Mouse (Mus musculus) right cerebral cortex, postnatal 25 days (tissue): Measurements from ENCODE around the gene Pak4.

Experiments
- DNase-seq: peaks from one replicate; pipeline ENCODE4 v3.0.0; 2022

Pak4 gene

DNA sequence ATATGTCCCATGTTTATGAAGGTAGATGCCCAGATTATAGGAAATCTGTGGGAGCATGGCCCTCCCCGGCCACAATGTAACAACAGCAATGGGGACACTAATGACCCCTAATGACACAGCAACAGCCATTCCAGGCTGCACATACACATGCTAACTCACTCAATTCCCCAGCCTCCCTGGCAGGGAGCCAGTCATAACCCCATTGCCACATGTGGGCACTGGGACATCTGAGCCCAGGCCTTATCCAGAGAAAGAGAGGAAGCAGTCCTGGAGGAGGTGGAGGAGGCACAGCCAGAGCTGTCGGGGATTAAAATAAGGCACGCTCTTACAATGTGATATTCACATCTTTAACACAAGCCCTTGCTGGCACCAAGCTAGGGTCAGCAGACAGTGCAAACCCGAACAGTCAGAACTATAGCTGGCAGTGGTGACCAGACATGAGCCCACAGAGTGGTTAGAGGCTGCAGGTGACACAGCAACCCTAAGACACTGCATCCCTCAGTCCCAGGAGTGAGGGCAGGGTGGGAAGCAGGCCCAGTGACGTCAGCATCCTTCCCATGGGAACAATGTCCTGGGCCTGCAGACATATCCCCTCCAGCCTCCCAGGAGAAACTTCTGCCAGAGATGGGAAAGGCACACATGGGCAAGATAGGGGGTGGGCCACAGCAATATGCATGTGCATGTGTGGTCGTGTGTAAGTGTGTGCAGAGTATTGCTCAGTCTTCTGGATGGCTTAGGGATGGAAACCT is 11.1 kb downstream of the Pak4 start:
- DNase-seq = no peak

DNA sequence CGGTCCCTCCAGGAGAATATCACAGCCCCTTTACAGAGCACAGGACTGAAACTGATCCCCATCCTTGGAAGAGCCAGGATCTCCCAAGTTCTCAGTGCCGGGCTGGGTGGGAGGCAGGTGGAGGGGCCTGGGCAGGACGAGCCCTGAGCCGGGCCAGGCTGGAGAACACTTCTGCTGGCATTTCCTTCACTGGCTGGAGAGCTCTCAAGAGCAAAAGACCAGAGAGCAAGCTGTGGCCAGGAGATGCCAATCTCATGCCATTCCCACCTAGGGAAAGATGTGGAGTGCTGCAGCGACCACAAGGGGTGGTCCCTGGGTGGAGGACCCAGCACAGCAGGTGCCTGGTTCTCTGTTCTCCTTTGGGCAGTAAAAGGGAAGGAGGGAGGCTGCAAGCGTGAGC is 13.0 kb downstream of the Pak4 start:
- no peak for DNase-seq

DNA sequence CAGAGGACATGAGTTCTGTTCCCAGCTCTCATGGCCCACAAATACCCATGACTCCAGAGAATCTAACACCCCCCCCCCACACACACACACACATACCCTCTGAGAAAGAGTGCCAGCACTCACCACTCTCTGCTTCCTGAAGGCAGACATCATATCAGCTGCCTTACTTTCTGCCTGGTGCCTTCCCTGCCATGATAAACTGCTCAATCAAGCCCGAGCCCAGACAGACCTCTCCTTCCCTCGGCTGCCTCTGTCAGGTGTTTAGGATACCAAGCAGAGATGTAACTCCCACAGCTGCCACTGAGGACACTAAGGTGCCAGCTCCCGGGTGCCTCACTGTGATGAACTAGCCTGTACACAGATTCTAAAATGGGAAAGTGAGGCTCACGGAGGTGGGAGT is 13.5 kb downstream of the Pak4 start:
- DNase-seq = no peak

GRCm38 (mm10) chr7:28583570-28584344 is 14.2 kb downstream of the Pak4 start:
- peak; percentile 37 for DNase-seq

DNA sequence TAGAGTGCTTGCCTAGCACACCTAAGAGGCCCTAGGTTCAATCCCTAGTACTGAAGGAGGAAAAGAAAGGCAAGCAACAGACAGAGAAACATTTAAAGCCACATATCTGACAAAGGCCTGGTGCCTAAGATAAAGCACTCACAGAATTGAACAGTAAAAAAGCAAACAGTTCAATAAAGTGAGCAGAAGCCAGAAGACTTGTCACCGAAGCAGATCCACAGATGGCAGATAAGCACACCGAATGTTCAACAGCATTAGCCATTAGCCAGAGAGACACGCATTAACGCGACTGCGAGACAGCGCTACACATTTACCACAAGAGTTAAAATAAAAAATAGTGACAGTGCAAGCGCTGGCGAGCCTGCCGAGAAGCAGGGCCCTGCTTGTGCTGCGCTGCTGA is 15.1 kb downstream of the Pak4 start:
- DNase-seq = no peak

DNA sequence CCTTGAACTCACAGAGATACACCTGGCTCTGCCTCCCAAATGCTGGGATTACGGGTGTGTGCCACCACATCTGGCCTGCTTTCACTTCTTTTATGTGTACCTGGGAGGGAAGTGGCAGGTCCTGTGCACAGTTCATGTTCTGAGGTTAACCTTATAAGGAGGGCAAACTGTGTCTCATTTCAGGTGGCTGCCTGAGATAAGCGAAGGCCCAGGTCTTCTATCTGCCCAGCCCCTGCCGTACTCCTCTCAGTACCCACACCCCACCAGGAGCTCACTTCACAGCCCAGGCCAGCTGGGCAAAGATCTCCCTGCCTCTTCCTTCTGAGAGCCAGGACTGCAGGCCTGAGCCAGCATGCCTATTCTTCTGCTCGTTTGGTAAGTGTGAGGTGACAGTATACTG is 16.3 kb downstream of the Pak4 start:
- DNase-seq = no peak

GRCm38 (mm10) chr7:28579826-28580225 is 18.2 kb downstream of the Pak4 start:
- DNase-seq = no peak

DNA sequence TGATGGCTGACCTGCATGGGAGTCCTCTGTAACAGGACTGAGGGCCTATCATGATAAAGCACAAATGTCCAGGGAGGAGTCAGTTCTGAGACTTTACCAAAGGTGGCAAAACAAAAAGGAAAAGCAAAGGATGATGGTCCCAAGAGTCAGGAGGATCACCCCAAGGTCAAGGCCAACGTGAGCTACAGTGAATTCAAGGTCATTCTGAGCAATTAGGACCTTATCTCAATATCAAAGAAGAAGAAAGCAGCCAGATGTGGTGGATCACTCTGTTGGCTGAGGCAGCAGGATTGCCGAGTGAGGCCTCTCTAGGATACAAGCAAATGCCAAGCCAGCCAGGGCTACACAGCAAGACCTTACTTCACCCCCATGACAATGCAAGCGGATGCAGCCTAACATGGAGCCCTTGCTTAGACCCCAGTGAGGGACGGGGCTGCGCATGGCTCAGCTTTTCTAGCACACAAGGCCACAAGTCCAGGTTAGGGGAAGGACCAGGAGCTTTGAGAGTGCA is 19.4 kb downstream of the Pak4 start:
- no peak for DNase-seq

DNA sequence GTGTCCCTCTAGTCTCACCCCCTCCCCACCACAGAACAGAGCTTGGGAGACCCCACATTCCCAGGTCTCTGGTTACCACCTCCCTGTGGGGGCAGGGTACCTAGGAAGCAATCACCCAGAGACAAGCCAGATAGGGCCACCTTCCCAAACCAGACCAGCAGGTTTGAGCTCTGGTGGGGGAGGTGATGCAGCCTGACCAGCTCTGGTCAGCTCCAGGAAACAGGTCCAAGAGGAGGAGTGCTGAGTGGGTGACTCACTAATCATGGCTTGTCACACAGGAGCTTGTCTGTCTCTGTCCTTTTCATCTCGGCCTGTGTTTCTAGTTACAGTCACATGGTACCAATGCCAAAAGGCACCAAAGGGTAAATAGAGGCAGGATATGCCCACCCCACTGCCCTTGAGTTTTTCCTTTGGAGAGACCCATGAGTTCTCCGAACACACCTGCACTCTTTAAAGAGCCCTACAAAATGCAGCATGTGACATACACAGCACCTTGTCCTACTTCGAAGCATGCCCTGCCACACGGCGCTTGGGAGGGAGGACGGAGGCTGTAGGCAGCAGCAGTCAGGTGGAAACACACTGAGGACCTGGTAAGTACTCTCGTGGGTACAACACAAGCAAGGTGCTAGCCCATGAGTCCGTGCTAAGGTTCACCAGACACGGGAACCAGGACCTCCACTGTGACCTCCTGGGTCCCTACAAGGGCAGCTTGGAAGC is 20.0 kb downstream of the Pak4 start:
- DNase-seq = no peak

- peak; percentile 36 for DNase-seq
Observed at GRCm38 (mm10) chr7:28576271-28576914, 21.6 kb downstream of the Pak4 start.

DNA sequence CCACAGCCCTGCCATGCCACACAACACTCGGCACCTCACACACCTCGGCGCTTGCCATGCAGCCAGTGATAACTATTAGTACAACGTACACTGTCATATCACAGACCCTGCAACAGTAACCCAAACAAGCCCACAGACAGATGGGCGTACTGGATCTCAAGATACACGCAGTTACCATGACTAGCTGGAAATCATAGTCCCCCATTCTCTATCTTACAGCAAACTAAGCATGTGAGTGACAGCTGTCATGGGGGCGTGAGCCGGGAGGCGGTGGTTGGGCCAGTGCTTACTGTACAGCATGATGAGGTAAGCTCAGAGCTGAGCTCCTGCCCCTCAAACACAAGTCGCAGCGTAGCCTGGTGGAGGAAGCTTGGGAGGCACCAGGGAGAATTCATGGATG is 22.4 kb downstream of the Pak4 start:
- no peak for DNase-seq

DNA sequence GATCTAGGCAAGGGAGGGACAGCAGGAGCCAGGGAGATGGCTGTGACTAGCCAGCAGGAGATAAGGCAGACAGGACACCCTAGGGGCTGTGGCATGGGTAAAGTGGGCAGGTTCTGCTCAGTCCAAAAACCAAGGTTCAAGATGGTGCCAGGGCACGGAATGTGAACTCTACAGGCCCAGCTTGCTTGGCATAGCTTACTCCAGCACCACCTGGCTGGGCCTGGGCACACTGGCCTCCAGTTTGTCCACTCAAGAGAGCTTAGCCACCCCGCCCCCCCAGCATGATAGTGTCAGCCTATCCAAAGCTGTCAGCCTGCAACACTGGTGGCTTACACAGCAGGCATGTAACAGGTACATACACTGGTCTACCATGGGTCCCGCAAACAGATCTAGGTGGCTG is 24.7 kb downstream of the Pak4 start:
- no peak for DNase-seq

DNA sequence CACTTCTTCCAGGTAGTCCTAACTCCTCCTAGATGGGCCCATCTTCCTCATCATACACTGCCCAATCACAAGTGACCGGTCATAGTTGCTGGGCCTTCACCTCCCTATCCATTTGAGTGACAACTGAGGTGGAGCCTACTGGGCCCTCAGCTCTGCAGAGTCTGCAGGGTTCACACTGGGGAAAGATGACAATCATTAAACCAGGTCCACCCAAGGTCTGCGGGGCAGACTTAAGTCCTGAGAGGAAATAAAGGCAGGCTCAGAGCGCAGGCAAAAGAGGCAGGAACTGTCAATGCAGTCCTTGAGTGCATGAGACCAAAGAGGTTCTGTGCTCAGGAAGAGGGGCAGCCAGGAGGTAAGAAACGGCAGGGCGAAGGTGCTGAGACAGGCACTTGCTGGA is 25.3 kb downstream of the Pak4 start:
- no peak for DNase-seq

DNA sequence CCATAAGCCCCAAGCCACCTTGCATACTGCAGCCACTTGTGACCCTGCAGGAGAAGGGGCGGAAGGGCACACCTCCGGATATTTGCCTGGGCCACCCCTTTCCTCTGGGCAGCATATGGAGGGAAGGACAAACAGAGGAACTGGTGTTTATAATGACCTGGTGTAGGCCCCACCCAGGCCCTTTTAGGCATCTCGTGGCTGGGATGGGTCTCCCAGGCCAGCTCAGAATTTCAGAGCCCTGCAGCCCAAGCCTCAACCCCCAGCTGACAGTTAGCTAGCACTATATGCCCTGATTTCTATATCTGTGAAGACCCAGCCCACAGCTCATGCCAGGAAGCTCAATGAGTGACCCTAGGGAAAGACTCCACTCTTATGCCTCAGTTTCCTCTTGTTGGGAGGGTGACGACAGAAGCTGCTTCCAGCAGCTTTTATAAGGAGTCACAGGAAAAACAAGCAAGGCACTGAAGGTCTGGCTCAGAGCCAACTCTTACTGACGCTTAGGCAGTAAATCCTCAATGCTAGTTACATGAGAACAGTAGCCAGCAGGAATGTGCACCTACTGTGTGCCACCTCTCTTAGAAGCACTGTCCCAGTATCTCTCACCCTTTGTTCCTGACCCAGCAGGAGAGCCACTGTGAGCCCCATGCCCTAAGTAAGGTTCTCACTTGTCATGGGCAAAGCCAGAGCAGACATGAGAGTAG is 26.9 kb downstream of the Pak4 start:
- no peak for DNase-seq

DNA sequence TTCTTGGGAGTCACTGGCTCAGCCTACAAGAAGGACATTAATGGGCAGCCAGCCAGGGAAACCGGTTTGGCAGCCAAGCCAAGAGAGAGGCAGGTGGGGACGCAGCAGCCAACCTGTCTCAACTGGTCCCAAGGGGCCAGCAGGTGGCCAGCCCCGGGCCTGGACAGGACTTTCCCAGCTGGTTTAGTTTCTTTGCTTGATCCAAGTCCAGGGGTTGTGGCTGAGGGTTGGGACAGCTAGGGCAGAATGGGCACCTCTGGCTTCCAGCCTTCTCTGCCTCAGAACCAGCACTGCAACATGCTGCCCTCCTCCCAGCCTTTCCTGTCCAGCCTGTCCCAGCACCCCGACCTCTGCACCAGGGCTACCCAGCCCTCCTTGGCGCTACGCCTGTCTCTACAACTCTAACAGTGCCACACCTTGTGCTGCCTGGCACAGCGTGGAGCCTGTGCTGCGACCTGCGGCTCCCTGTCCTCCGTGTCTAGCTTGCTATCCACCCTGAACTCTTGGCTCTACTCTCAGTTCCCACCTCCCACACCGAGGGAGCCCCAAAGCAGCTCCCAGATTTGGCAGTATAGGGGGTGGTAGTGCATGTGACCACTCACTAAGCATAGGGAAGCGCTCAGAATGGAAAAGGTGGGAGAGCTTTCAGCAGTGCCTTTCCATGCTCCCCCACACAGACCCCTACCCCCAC is 27.5 kb downstream of the Pak4 start:
- DNase-seq = no peak

- DNase-seq = peak; percentile 55
Observed at GRCm38 (mm10) chr7:28568253-28568652, 29.7 kb downstream of the Pak4 start.

DNA sequence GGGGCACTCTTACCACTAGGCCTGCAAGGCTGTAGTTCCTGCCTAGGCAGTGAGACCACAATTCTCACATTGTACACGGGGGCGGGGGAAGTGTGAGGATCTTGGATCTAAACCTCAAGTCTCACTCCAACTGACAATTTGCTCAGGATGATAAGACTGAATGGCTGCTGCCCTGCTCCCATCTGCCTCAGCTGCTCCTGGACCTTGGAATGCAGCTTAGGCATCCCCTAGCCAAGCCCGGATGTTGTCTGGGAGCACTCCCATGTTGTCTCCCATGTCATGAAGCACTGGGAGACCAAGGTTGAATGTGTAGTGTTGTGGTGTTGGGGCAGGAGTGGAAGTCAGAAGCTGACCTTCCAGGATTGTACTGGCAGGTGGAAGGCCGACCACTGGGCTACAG is 30.4 kb downstream of the Pak4 start:
- no peak for DNase-seq

DNA sequence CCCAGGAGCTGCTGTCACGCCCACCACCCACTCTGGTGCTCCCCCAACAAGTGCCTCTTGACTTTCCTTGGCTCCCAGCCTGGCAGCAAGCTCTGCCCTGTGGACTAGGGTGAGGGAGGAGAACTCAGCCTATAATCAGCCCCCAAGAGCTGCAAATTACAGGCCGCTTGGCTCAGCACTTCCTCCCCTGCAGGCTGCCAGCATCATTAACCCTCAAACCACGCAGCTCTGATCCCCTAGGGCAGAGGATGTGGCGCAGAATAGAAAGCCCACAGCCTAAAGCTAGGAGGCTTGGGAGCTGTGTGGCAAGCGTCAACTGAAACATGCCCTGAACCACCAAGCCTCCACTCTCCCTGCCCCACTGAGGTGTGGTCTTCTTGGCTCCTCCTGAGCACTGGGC is 32.6 kb downstream of the Pak4 start:
- DNase-seq = no peak

DNA sequence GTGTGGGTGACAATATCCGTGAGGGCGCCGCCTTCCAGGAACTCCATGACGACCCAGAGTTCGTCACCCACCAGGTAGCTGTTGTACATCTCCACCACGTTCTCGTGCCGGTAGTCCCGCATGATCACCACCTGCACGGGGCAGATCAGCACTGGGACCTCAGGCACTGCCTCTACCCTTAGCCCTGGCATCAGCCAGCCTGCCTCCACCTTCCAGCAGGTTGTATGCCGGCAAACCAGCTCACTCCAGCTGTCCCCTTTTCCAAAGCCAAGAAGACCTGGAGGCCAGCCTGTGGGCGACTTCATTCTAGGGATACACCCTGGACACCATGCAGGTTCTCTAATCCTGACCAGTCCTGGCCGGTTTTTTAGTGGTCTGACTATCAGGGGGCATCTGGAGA is 35.0 kb downstream of the Pak4 start:
- DNase-seq = no peak

GRCm38 (mm10) chr7:28562371-28562770 is 35.6 kb downstream of the Pak4 start:
- no peak for DNase-seq

GRCm38 (mm10) chr7:28561967-28562366 is 36.0 kb downstream of the Pak4 start:
- no peak for DNase-seq

DNA sequence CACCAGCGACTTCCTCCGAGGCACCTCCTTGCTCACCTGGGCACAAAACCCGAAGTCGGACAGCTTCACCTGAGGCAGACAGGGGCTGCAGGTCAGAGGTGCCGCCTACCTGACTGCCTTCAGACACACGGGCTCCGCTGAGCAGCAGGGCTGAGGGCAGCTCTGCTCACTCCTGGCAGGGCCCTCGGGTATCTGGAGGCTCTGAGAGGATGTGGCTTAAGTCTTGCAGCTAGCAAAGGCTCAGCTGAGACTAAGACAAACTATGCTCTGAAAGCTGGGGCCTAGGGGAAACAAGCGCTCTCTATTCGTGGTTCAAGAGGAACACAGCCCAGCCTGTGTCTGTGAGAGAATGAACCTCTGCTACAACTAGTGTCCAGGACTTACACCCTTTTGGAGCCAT is 37.1 kb downstream of the Pak4 start:
- no peak for DNase-seq
